Mouse (Mus musculus) CD8-positive naive resting alpha-beta T cell, adult 2 months (primary cell): Measurements from ENCODE around the gene Rmi2.
"Not testable (repeated sequence)": the region's sequence is repeated elsewhere in the genome, so short reads cannot be mapped to it uniquely, and the experiment has no call there.

Experiments
- DNase-seq, 2 experiments: peaks; one replicate each; pipeline ENCODE4 v3.0.0; 2022; ENCODE audit warnings: low read depth in 2 of 2, low spot score in 2 of 2

Rmi2 gene

GRCm38 (mm10) chr16:10834911-10835587 is at the start of gene Rmi2:
Gene Rmi2, plus strand, starts transcription at chr16:10835059.
- peak; percentile 67 to 75 for DNase-seq

GRCm38 (mm10) chr16:10785371-10786231 is 49.3 kb upstream of the Rmi2 start, which contains the start of gene Socs1:
Gene Socs1, minus strand, starts transcription at chr16:10785536.
- peak; percentile 90 to 91 for DNase-seq

GRCm38 (mm10) chr16:10786288-10786687 is 48.6 kb upstream of the Rmi2 start:
- DNase-seq: peak; percentile 77 to 85

- no peak for DNase-seq
Observed at GRCm38 (mm10) chr16:10786782-10787547, 47.9 kb upstream of the Rmi2 start.

- no peak for DNase-seq
Observed at GRCm38 (mm10) chr16:10787548-10788058, 47.3 kb upstream of the Rmi2 start.

GRCm38 (mm10) chr16:10788271-10788670 is 46.6 kb upstream of the Rmi2 start, which contains the start of gene Tnp2:
Gene Tnp2, minus strand, starts transcription at chr16:10788660.
- no peak for DNase-seq

GRCm38 (mm10) chr16:10788866-10789265 is 46.0 kb upstream of the Rmi2 start:
- no peak for DNase-seq

GRCm38 (mm10) chr16:10790702-10791101 is 44.2 kb upstream of the Rmi2 start, which contains the start of gene Prm3:
Gene Prm3, minus strand, starts transcription at chr16:10790914.
- no peak for DNase-seq

- DNase-seq: no peak
Observed at GRCm38 (mm10) chr16:10796034-10796433, 38.8 kb upstream of the Rmi2 start, which contains the start of gene Prm2. Gene Prm2, minus strand, starts transcription at chr16:10796134.

- not testable (repeated sequence) for DNase-seq
Observed at GRCm38 (mm10) chr16:10802420-10802819, 32.4 kb upstream of the Rmi2 start.

GRCm38 (mm10) chr16:10805789-10806527 is 28.9 kb upstream of the Rmi2 start, which contains the start of gene Prm1:
Gene Prm1, minus strand, starts transcription at chr16:10805839.
- DNase-seq: no peak

GRCm38 (mm10) chr16:10810376-10810775 is 24.5 kb upstream of the Rmi2 start:
- no peak for DNase-seq

- DNase-seq: no peak
Observed at GRCm38 (mm10) chr16:10812865-10813371, 21.9 kb upstream of the Rmi2 start, which contains the start of gene Gm11172. Gene Gm11172, plus strand, starts transcription at chr16:10812915.

- no peak for DNase-seq
Observed at GRCm38 (mm10) chr16:10813726-10814125, 21.1 kb upstream of the Rmi2 start.

- DNase-seq: no peak
Observed at GRCm38 (mm10) chr16:10814864-10815263, 20.0 kb upstream of the Rmi2 start.

- no peak for DNase-seq
Observed at GRCm38 (mm10) chr16:10818579-10819135, 16.2 kb upstream of the Rmi2 start.

GRCm38 (mm10) chr16:10819966-10820365 is 14.9 kb upstream of the Rmi2 start:
- no peak for DNase-seq

- DNase-seq: no peak
Observed at GRCm38 (mm10) chr16:10821387-10821786, 13.5 kb upstream of the Rmi2 start.

GRCm38 (mm10) chr16:10824536-10824935 is 10.3 kb upstream of the Rmi2 start:
- no peak for DNase-seq

GRCm38 (mm10) chr16:10825840-10826239 is 9.0 kb upstream of the Rmi2 start:
- no peak for DNase-seq
